Mouse (Mus musculus) NIH3T3 (cell line): Measurements from ENCODE around the gene Fkbp9.
A peak's percentile ranks its signal among the peaks of the same experiment; 100 is the strongest.
"Not testable (repeated sequence)": the region's sequence is repeated elsewhere in the genome, so short reads cannot be mapped to it uniquely, and the experiment has no call there.

ENCODE experiments used
- DNase-seq: peaks from one replicate; pipeline ENCODE4 v3.0.0-alpha.2; 2012; ENCODE audit warnings: low read depth

Gene Fkbp9

GRCm38 (mm10) chr6:56837621-56838020 lies 5.8 kb downstream of the Fkbp9 start:
- DNase-seq: peak; percentile 69

- no peak for DNase-seq
Observed at GRCm38 (mm10) chr6:56843229-56843628, 11.4 kb downstream of the Fkbp9 start.

GRCm38 (mm10) chr6:56844365-56844764 lies 12.5 kb downstream of the Fkbp9 start:
- DNase-seq: no peak

- peak; percentile 81 for DNase-seq
Observed at GRCm38 (mm10) chr6:56848974-56849373, 17.1 kb downstream of the Fkbp9 start.

- no peak for DNase-seq
Observed at GRCm38 (mm10) chr6:56850315-56850714, 18.5 kb downstream of the Fkbp9 start.

GRCm38 (mm10) chr6:56854803-56855202 lies 22.9 kb downstream of the Fkbp9 start:
- no peak for DNase-seq

- DNase-seq: no peak
Observed at GRCm38 (mm10) chr6:56856748-56857147, 24.9 kb downstream of the Fkbp9 start.

GRCm38 (mm10) chr6:56860205-56860848 lies 28.5 kb downstream of the Fkbp9 start:
- no peak for DNase-seq

GRCm38 (mm10) chr6:56866899-56867298 lies 35.0 kb downstream of the Fkbp9 start:
- not testable (repeated sequence) for DNase-seq

GRCm38 (mm10) chr6:56868565-56868964 lies 36.7 kb downstream of the Fkbp9 start:
- DNase-seq: peak; percentile 43

- DNase-seq: no peak
Observed at GRCm38 (mm10) chr6:56870027-56870426, 38.2 kb downstream of the Fkbp9 start.

- no peak for DNase-seq
Observed at GRCm38 (mm10) chr6:56876870-56877269, 45.0 kb downstream of the Fkbp9 start.

- no peak for DNase-seq
Observed at GRCm38 (mm10) chr6:56877985-56878384, 46.1 kb downstream of the Fkbp9 start.

GRCm38 (mm10) chr6:56879352-56879955 lies 47.6 kb downstream of the Fkbp9 start:
- no peak for DNase-seq

GRCm38 (mm10) chr6:56888561-56888960 lies 56.7 kb downstream of the Fkbp9 start:
- DNase-seq: no peak

GRCm38 (mm10) chr6:56890762-56891161 lies 58.9 kb downstream of the Fkbp9 start:
- no peak for DNase-seq

- no peak for DNase-seq
Observed at GRCm38 (mm10) chr6:56899601-56900000, 67.7 kb downstream of the Fkbp9 start.

GRCm38 (mm10) chr6:56901336-56901735 lies 69.5 kb downstream of the Fkbp9 start:
- no peak for DNase-seq

GRCm38 (mm10) chr6:56901824-56902386 lies 70.0 kb downstream of the Fkbp9 start:
- DNase-seq: peak; percentile 20

- DNase-seq: no peak
Observed at GRCm38 (mm10) chr6:56902606-56903520, 71.0 kb downstream of the Fkbp9 start.

GRCm38 (mm10) chr6:56903831-56904230 lies 72.0 kb downstream of the Fkbp9 start:
- DNase-seq: no peak

- no peak for DNase-seq
Observed at GRCm38 (mm10) chr6:56904330-56904729, 72.5 kb downstream of the Fkbp9 start.
